ENCODE assay signal across 9 mouse cellular contexts in the genomic region with DNA sequence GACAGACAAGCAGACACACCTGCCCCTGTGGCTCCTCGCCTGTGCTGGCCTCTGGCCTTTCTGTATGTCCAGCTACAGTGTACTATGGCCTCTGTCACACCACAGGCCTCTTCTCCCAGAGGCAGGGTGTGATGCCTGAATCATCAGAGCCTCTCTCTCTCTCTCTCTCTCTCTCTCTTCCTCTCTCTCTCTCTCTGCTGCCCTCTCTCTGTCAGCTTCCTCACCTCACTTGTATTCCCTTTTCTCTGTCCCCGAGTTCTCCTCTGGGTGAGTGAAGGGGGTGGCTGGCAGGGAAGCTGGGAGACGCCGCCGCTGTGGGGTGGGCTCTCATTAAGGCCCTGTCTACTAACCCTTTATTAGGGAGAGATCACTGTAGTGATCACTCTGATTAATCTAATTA. TPM values are rescaled to one million over a fixed set of nuclear protein-coding genes. Genes with fewer than 3 reads are reported as not detected.
DNase-seq lines count a peak whose midpoint lies in the region; ATAC-seq lines count a peak whose summit lies in the region.
"Had no signal": no experiment of that assay in that cellular context is flagged by ENCODE, and none has a peak within 500 bp of the region (broad histone marks: within the 10 kb centered on the region; RNA-seq: fewer than 3 reads in every experiment).

No protein-coding gene starts in this region.

- no peak overlapping the region for H3K4me2 ChIP-seq in liver, embryonic 15.5 days
- H3K4me2 ChIP-seq in hindbrain, embryonic 14.5 days (replicated peaks): peak overlapping the region; percentile 91
- H3K4me2 ChIP-seq: liver, embryonic 13.5 days had no signal

- no peak for DNase-seq in liver
- DNase-seq in embryonic facial prominence, embryonic 10.5 days (ENCODE audit: low spot score): no peak
- peak; percentile 62 for DNase-seq in hindbrain, embryonic 14.5 days (ENCODE audit: low spot score)
- DNase-seq in retina, postnatal 1 day: peak; percentile 71
- DNase-seq in kidney, postnatal 25 days: no peak
- DNase-seq in heart, adult 9 months (ENCODE audit: low spot score in 2 of 2): no peak
- DNase-seq in heart, embryonic 10.5 days (ENCODE audit: low spot score): no peak
- DNase-seq: liver, embryonic 13.5 days had no signal

- WGBS in liver, embryonic 15.5 days (ENCODE audit: insufficient replicate concordance): 49% methylated on average over 5 of the region's 5 CpGs
- WGBS in embryonic facial prominence, embryonic 10.5 days: 53% methylated on average over 5 of the region's 5 CpGs
- 27% methylated on average over 5 of the region's 5 CpGs for WGBS in hindbrain, embryonic 14.5 days
- WGBS in heart, embryonic 10.5 days: 48% methylated on average over 5 of the region's 5 CpGs

- 0 out of 2 replicates have a peak, but pooled peaks cover 10% of the 10 kb centered on the region for H3K27me3 ChIP-seq in liver, embryonic 15.5 days
- no peaks in the 10 kb centered on the region for H3K27me3 ChIP-seq in embryonic facial prominence, embryonic 10.5 days (replicated peaks; ENCODE audit: low read depth, poor library complexity, severe bottlenecking)
- no peaks in the 10 kb centered on the region for H3K27me3 ChIP-seq in hindbrain, embryonic 14.5 days (ENCODE audit: control insufficient read depth, insufficient read depth, low read length)
- no peaks in the 10 kb centered on the region for H3K27me3 ChIP-seq in heart, embryonic 10.5 days (ENCODE audit: insufficient read depth, poor library complexity, severe bottlenecking)
- H3K27me3 ChIP-seq: liver, embryonic 13.5 days had no signal

- H3K27ac ChIP-seq in liver, embryonic 15.5 days (replicated peaks): peak overlapping the region; percentile 24; the same call in 1 of the 2 replicates
- H3K27ac ChIP-seq in embryonic facial prominence, embryonic 10.5 days (replicated peaks): peak overlapping the region; percentile 21; the same call in 1 of the 2 replicates
- H3K27ac ChIP-seq in hindbrain, embryonic 14.5 days: peak overlapping the region; percentile 82
- no peak overlapping the region for H3K27ac ChIP-seq in heart, embryonic 10.5 days
- H3K27ac ChIP-seq: liver, embryonic 13.5 days had no signal

- no peak overlapping the region for H3K9ac ChIP-seq in liver, embryonic 15.5 days
- H3K9ac ChIP-seq in hindbrain, embryonic 14.5 days: peak overlapping the region; percentile 94
- H3K9ac ChIP-seq: liver, embryonic 13.5 days had no signal

- no peaks in the 10 kb centered on the region for H3K9me3 ChIP-seq in liver, embryonic 15.5 days (replicated peaks)
- no peaks in the 10 kb centered on the region for H3K9me3 ChIP-seq in embryonic facial prominence, embryonic 10.5 days
- no peaks in the 10 kb centered on the region for H3K9me3 ChIP-seq in hindbrain, embryonic 14.5 days (ENCODE audit: control insufficient read depth, low read length)
- H3K9me3 ChIP-seq in heart, embryonic 10.5 days: no peaks in the 10 kb centered on the region
- H3K9me3 ChIP-seq: liver, embryonic 13.5 days had no signal

- H3K4me3 ChIP-seq in liver, embryonic 15.5 days (replicated peaks): no peak overlapping the region
- peak overlapping the region; percentile 89; the same call in 1 of the 2 replicates for H3K4me3 ChIP-seq in embryonic facial prominence, embryonic 10.5 days
- H3K4me3 ChIP-seq in hindbrain, embryonic 14.5 days (replicated peaks; ENCODE audit: low read length): peak overlapping the region; percentile 60
- H3K4me3 ChIP-seq in heart, embryonic 10.5 days: no peak overlapping the region
- H3K4me3 ChIP-seq: liver, embryonic 13.5 days had no signal

- H3K36me3 ChIP-seq in liver, embryonic 15.5 days (replicated peaks): no peaks in the 10 kb centered on the region
- peaks cover 41% of the 10 kb centered on the region for H3K36me3 ChIP-seq in embryonic facial prominence, embryonic 10.5 days (replicated peaks)
- peaks cover 38% of the 10 kb centered on the region for H3K36me3 ChIP-seq in hindbrain, embryonic 14.5 days (replicated peaks; ENCODE audit: control insufficient read depth, insufficient read depth)
- H3K36me3 ChIP-seq in heart, embryonic 10.5 days: peaks cover 28% of the 10 kb centered on the region
- H3K36me3 ChIP-seq: liver, embryonic 13.5 days had no signal

- peaks cover 61% of the 10 kb centered on the region for H3K4me1 ChIP-seq in liver, embryonic 15.5 days (replicated peaks)
- peaks cover 65% of the 10 kb centered on the region for H3K4me1 ChIP-seq in embryonic facial prominence, embryonic 10.5 days
- H3K4me1 ChIP-seq in hindbrain, embryonic 14.5 days (replicated peaks; ENCODE audit: control insufficient read depth, insufficient read depth, low read length): peaks cover 59% of the 10 kb centered on the region
- peaks cover 60% of the 10 kb centered on the region for H3K4me1 ChIP-seq in heart, embryonic 10.5 days

- ATAC-seq in liver, embryonic 15.5 days (ENCODE audit: insufficient read depth): no peak
- ATAC-seq in hindbrain, embryonic 14.5 days (ENCODE audit: low FRiP score): no peak

RNA-seq across cellular contexts. Expression of gene Nyap1, which starts 2.9 kb away (rescaled TPM):
- polyA plus RNA-seq in liver, embryonic 15.5 days (2015; fragmentation: Nextera tagmentation; extraction: Ambion mirVana): 0.21 and 0.39 TPM in 2 replicates
- polyA plus RNA-seq in embryonic facial prominence, embryonic 10.5 days (2016; fragmentation: Nextera tagmentation; extraction: Ambion mirVana): 3.0 and 3.6 TPM in 2 replicates
- 14.2 and 18.8 TPM in 2 replicates for polyA plus RNA-seq in hindbrain, embryonic 14.5 days (2014; fragmentation: Nextera tagmentation; extraction: Ambion mirVana)
- polyA plus RNA-seq in heart, embryonic 10.5 days (2016; fragmentation: Nextera tagmentation; extraction: Ambion mirVana): 1.4 TPM in 2 replicates

RNA-seq across cellular contexts. Expression of gene Tsc22d4, which starts 7.0 kb away (rescaled TPM):
- 68.8 and 75.1 TPM in 2 replicates for polyA plus RNA-seq in liver, embryonic 15.5 days (2015; fragmentation: Nextera tagmentation; extraction: Ambion mirVana)
- polyA plus RNA-seq in embryonic facial prominence, embryonic 10.5 days (2016; fragmentation: Nextera tagmentation; extraction: Ambion mirVana): 89.8 and 94.3 TPM in 2 replicates
- 67.6 and 72.8 TPM in 2 replicates for polyA plus RNA-seq in hindbrain, embryonic 14.5 days (2014; fragmentation: Nextera tagmentation; extraction: Ambion mirVana)
- 147 and 165 TPM in 2 replicates for polyA plus RNA-seq in heart, embryonic 10.5 days (2016; fragmentation: Nextera tagmentation; extraction: Ambion mirVana)

RNA-seq across cellular contexts. Expression of gene Ppp1r35, which starts 40.1 kb away (rescaled TPM):
- polyA plus RNA-seq in liver, embryonic 15.5 days (2015; fragmentation: Nextera tagmentation; extraction: Ambion mirVana): 21.0 and 21.3 TPM in 2 replicates
- 47.9 and 49.1 TPM in 2 replicates for polyA plus RNA-seq in embryonic facial prominence, embryonic 10.5 days (2016; fragmentation: Nextera tagmentation; extraction: Ambion mirVana)
- 51.1 and 58.7 TPM in 2 replicates for polyA plus RNA-seq in hindbrain, embryonic 14.5 days (2014; fragmentation: Nextera tagmentation; extraction: Ambion mirVana)
- 31.3 and 49.2 TPM in 2 replicates for polyA plus RNA-seq in heart, embryonic 10.5 days (2016; fragmentation: Nextera tagmentation; extraction: Ambion mirVana)

RNA-seq across cellular contexts. Expression of gene Mepce, which starts 48.9 kb away (rescaled TPM):
- 4.0 and 5.0 TPM in 2 replicates for polyA plus RNA-seq in liver, embryonic 15.5 days (2015; fragmentation: Nextera tagmentation; extraction: Ambion mirVana)
- polyA plus RNA-seq in embryonic facial prominence, embryonic 10.5 days (2016; fragmentation: Nextera tagmentation; extraction: Ambion mirVana): 9.1 and 11.5 TPM in 2 replicates
- 11.0 and 11.7 TPM in 2 replicates for polyA plus RNA-seq in hindbrain, embryonic 14.5 days (2014; fragmentation: Nextera tagmentation; extraction: Ambion mirVana)
- polyA plus RNA-seq in heart, embryonic 10.5 days (2016; fragmentation: Nextera tagmentation; extraction: Ambion mirVana): 7.1 and 10.4 TPM in 2 replicates

RNA-seq across cellular contexts. Expression of gene Zcwpw1, which starts 49.1 kb away (rescaled TPM):
- polyA plus RNA-seq in liver, embryonic 15.5 days (2015; fragmentation: Nextera tagmentation; extraction: Ambion mirVana): 3.2 and 3.3 TPM in 2 replicates
- 14.5 and 17.5 TPM in 2 replicates for polyA plus RNA-seq in embryonic facial prominence, embryonic 10.5 days (2016; fragmentation: Nextera tagmentation; extraction: Ambion mirVana)
- polyA plus RNA-seq in hindbrain, embryonic 14.5 days (2014; fragmentation: Nextera tagmentation; extraction: Ambion mirVana): 7.9 and 8.3 TPM in 2 replicates
- polyA plus RNA-seq in heart, embryonic 10.5 days (2016; fragmentation: Nextera tagmentation; extraction: Ambion mirVana): 10.0 and 12.5 TPM in 2 replicates

Comparison
In these comparisons a context has a peak if more than half of its experiments do, and no peak if none do; other contexts are left out.
1. H3K4me3 ChIP-seq: peak in embryonic facial prominence, embryonic 10.5 days (single experiment) and hindbrain, embryonic 14.5 days (single experiment); none in liver, embryonic 15.5 days (single experiment) and heart, embryonic 10.5 days (single experiment).
2. DNase-seq: peak in hindbrain, embryonic 14.5 days (single experiment) and retina, postnatal 1 day (single experiment); none in liver (single experiment), embryonic facial prominence, embryonic 10.5 days (single experiment), kidney, postnatal 25 days (0 of 2), heart, adult 9 months (0 of 2) and heart, embryonic 10.5 days (single experiment).